Mouse (Mus musculus) hindbrain, embryonic 10.5 days (tissue): ENCODE measurements around the gene Nadsyn1. TPM values are rescaled to one million over a fixed set of nuclear protein-coding genes. Genes with fewer than 3 reads are reported as not detected.
A peak's percentile ranks its signal among the peaks of the same experiment; 100 is the strongest.

Experiments
- DNase-seq: peaks from one replicate; pipeline ENCODE4 v3.0.0-alpha.2; 2017; ENCODE audit warnings: low spot score
- H3K27ac ChIP-seq: fragments of 300-500 bp; sonication (generic); 2 replicates; pipeline ENCODE4 v1.5.1; 2016; ENCODE audit warnings: mild to moderate bottlenecking, moderate library complexity
- H3K27me3 ChIP-seq: fragments of 300-500 bp; sonication (generic); 2 replicates; pipeline ENCODE4 v1.6.1; 2016; ENCODE audit warnings: mild to moderate bottlenecking; ENCODE audit not compliant: poor library complexity, insufficient read depth, severe bottlenecking
- H3K36me3 ChIP-seq: fragments of 300-500 bp; sonication (generic); 2 replicates; pipeline ENCODE4 v1.6.1; 2016; ENCODE audit warnings: mild to moderate bottlenecking, moderate library complexity
- H3K4me1 ChIP-seq: fragments of 300-500 bp; sonication (generic); replicated peaks from 2 replicates; pipeline ENCODE4 v1.6.1; 2016; ENCODE audit warnings: mild to moderate bottlenecking
- H3K4me3 ChIP-seq: fragments of 300-500 bp; sonication (generic); 2 replicates; pipeline ENCODE4 v1.5.1; 2016; ENCODE audit warnings: mild to moderate bottlenecking, moderate library complexity
- H3K9me3 ChIP-seq: fragments of 300-500 bp; sonication (generic); 2 replicates; pipeline ENCODE4 v1.6.1; 2016; ENCODE audit warnings: mild to moderate bottlenecking, moderate library complexity
- WGBS: fragments of 180-500 bp; shearing (Covaris S2); methylation state at CpG from one replicate; pipeline ENCODE4 v1.1.7; 2016; 5-methylcytosine and 5-hydroxymethylcytosine counted together
- polyA plus RNA-seq: library from polyadenylated mRNA; unstranded; fragments of >200 nt; fragmentation: Nextera tagmentation; extraction: Ambion mirVana; gene quantifications from 2 replicates; pipeline ENCODE4 v1.2.1, GENCODE M21; 2016

Gene Nadsyn1
- polyA plus RNA-seq, 1 experiment from 2014 or later = 9.0 TPM

GRCm38 (mm10) chr7:143792336-143792985 lies 30.2 kb downstream of the Nadsyn1 start:
- Histone ChIP-seq H3K4me1 (no peaks in the 10 kb centered on the region), H3K27ac (no peak overlapping the region), H3K27me3 (no peaks in the 10 kb centered on the region), H3K4me3 (no peak overlapping the region), H3K9me3 (no peaks in the 10 kb centered on the region), H3K36me3 (peaks cover 28% of the 10 kb centered on the region)
- DNase-seq = no peak
- WGBS = 88% methylated on average over 6 of the region's 6 CpGs

DNA sequence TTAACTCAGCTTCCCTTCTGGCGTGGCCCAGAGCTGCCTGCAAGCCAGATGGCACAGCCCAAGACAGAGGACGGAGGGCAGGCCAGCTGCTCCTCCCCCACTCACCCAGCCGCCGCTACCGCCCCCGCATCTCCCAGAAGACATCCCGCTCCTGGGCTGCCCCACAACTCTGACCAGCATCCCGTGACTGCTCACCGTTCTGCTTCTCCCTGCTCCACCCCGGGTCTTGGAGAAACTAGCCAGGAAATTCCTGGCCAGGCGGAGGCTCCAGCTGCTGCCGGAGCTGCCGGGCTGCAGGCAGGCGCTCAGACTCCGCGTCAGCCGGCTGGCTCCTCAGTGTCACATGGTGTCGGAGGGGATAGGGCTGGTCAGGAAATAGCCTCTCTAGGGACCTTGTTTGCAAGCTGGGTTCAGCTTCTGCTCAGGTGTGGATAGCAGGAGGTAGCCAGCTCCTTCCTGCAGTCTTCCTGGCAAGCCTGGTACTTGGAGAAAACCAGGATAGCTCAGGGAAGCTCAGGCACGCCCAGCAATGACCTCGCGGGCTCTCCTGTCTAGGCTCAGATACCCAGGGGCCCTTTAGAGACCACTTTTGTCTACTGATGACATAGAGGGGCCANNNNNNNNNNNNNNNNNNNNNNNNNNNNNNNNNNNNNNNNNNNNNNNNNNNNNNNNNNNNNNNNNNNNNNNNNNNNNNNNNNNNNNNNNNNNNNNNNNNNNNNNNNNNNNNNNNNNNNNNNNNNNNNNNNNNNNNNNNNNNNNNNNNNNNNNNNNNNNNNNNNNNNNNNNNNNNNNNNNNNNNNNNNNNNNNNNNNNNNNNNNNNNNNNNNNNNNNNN lies 38.4 kb downstream of the Nadsyn1 start, which contains the start of gene Mrgpre:
Gene Mrgpre (minus strand): TSS at position 505 of the 834 bp plus-strand sequence.
- Histone ChIP-seq H3K4me1 (peaks cover 39% of the 10 kb centered on the region), H3K4me3 (peak within 1 kb of the TSS; percentile 57), H3K36me3 (no peaks in the 10 kb centered on the region), H3K27me3 (peaks cover 26% of the 10 kb centered on the region; the same call in 1 of the 2 replicates), H3K27ac (peak within 1 kb of the TSS; percentile 84), H3K9me3 (no peaks in the 10 kb centered on the region)
- 2% methylated on average over 21 of the region's 21 CpGs for WGBS
- peak; percentile 80 for DNase-seq

DNA sequence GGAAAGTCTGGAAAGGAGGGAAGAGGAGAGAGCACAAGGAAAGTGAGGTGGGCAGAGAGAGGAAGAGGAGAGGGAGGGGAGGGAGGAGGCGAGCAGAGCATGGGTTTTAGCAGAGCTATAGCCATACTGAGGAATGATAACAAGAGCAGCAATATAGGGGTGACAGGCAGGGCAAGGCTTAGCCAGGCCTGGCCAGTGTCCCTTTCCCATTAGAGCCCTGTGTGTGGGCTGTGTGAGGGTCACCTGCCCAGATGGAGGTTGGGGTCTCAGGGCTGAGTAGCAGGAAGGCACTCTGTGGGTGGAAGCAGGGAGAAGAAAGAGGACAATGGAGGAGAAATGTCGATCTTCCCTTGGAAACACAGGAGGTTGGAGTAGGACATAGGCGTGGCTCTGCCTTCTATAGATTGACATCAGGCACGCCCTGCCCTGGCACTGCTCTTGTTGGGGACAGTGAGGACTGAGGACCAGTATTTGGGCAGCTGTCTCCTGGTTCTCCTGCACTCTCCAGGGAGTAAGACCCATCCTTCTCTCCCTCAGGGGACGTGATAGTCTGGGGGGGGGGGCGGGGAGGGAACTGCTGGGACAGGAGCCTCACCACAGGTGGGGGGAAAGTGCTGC lies 39.2 kb downstream of the Nadsyn1 start:
- Histone ChIP-seq H3K36me3 (no peaks in the 10 kb centered on the region), H3K27ac (peak overlapping the region; percentile 84), H3K4me3 (peak overlapping the region; percentile 57), H3K4me1 (peaks cover 39% of the 10 kb centered on the region), H3K9me3 (no peaks in the 10 kb centered on the region), H3K27me3 (peaks cover 26% of the 10 kb centered on the region; the same call in 1 of the 2 replicates)
- no peak for DNase-seq
- 14% methylated on average over 6 of the region's 6 CpGs for WGBS

GRCm38 (mm10) chr7:143777375-143777774 lies 45.3 kb downstream of the Nadsyn1 start:
- H3K4me3 ChIP-seq = no peak overlapping the region
- no peak overlapping the region for H3K27ac ChIP-seq
- H3K27me3 ChIP-seq = peaks cover 13% of the 10 kb centered on the region; the same call in 1 of the 2 replicates
- no peaks in the 10 kb centered on the region for H3K9me3 ChIP-seq
- DNase-seq = no peak
- H3K4me1 ChIP-seq = peaks cover 2% of the 10 kb centered on the region
- 65% methylated on average over 2 of the region's 2 CpGs for WGBS
- no peaks in the 10 kb centered on the region for H3K36me3 ChIP-seq

GRCm38 (mm10) chr7:143776137-143776536 lies 46.5 kb downstream of the Nadsyn1 start:
- H3K27me3 ChIP-seq = peaks cover 7% of the 10 kb centered on the region; the same call in 1 of the 2 replicates
- WGBS = 31% methylated on average over 3 of the region's 3 CpGs
- no peak for DNase-seq
- H3K4me3 ChIP-seq = no peak overlapping the region
- H3K27ac ChIP-seq = no peak overlapping the region
- no peaks in the 10 kb centered on the region for H3K9me3 ChIP-seq
- no peaks in the 10 kb centered on the region for H3K4me1 ChIP-seq
- H3K36me3 ChIP-seq = no peaks in the 10 kb centered on the region

DNA sequence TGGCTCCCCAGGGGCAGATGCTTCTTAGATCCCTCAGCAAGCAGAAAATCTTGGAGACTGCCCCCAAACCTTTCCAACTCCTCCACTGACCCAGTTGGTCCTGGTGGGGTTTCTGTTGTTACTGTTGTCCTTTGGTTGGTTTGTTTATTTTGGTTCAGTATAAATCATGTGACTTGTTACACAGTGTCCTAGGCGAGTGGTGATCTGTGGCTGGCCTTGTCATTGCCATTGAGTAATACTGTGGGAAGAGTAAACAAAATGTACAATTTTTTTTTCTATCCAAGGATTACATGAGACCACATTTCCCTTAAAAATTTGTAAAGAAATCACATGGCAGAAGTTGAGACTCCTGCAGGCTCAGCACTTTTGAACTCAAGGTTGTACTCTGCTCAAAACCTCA lies 53.2 kb downstream of the Nadsyn1 start:
- H3K27me3 ChIP-seq = peaks cover 23% of the 10 kb centered on the region
- H3K36me3 ChIP-seq = no peaks in the 10 kb centered on the region
- 61% methylated on average over 1 of the region's 1 CpGs for WGBS
- DNase-seq = no peak
- H3K27ac ChIP-seq = no peak overlapping the region
- no peak overlapping the region for H3K4me3 ChIP-seq
- no peaks in the 10 kb centered on the region for H3K4me1 ChIP-seq
- H3K9me3 ChIP-seq = no peaks in the 10 kb centered on the region

- Histone ChIP-seq H3K4me3 (no peak overlapping the region), H3K4me1 (no peaks in the 10 kb centered on the region), H3K27me3 (peaks cover 27% of the 10 kb centered on the region), H3K36me3 (no peaks in the 10 kb centered on the region), H3K9me3 (no peaks in the 10 kb centered on the region), H3K27ac (no peak overlapping the region)
- DNase-seq = no peak
- WGBS = 82% methylated on average over 6 of the region's 6 CpGs
Observed at GRCm38 (mm10) chr7:143768267-143768666, 54.4 kb downstream of the Nadsyn1 start.

DNA sequence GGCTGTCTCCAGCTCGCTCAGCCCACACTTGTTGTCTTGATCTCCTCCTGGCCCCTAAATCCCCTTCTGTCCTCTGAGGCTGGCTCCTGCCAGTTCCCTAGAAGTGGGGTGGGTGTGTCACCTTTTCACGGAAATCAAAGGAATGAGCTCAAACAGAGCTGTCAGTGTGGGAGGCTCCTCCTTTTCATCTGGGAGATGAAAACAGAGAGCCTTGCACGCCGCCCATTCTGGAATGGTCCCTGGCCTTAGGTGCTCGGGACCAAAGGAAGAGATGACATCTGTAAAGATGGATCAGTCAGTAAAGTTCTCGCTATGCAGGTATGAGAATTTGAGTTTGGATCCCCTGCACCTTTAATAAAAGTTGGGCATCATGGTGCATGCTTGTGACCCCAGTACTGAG lies 55.8 kb downstream of the Nadsyn1 start, which contains the start of gene Mrgprg:
Gene Mrgprg (minus strand): TSS at position 101 of the 400 bp plus-strand sequence.
- 56% methylated on average over 6 of the region's 6 CpGs for WGBS
- Histone ChIP-seq H3K27ac (no peak within 1 kb of the TSS), H3K36me3 (no peaks in the 10 kb centered on the region), H3K4me3 (no peak within 1 kb of the TSS), H3K27me3 (peaks cover 27% of the 10 kb centered on the region), H3K4me1 (no peaks in the 10 kb centered on the region), H3K9me3 (no peaks in the 10 kb centered on the region)
- DNase-seq = no peak

- H3K27me3 ChIP-seq = peaks cover 27% of the 10 kb centered on the region
- WGBS = 76% methylated on average over 19 of the region's 19 CpGs
Observed at GRCm38 (mm10) chr7:143764876-143765530, 57.6 kb downstream of the Nadsyn1 start.

GRCm38 (mm10) chr7:143763794-143764193 lies 58.9 kb downstream of the Nadsyn1 start:
- H3K4me3 ChIP-seq = no peak overlapping the region
- no peaks in the 10 kb centered on the region for H3K36me3 ChIP-seq
- H3K27ac ChIP-seq = no peak overlapping the region
- H3K9me3 ChIP-seq = no peaks in the 10 kb centered on the region
- H3K27me3 ChIP-seq = peaks cover 33% of the 10 kb centered on the region
- no peak for DNase-seq
- no peaks in the 10 kb centered on the region for H3K4me1 ChIP-seq
- WGBS = 23% methylated on average over 3 of the region's 3 CpGs

More at GRCm38 (mm10) chr7:143764876-143765530, 57.6 kb downstream of the Nadsyn1 start:
- H3K4me3 ChIP-seq = no peak overlapping the region
- H3K36me3 ChIP-seq = no peaks in the 10 kb centered on the region
- H3K27ac ChIP-seq = no peak overlapping the region
- no peak for DNase-seq
- H3K4me1 ChIP-seq = no peaks in the 10 kb centered on the region
- no peaks in the 10 kb centered on the region for H3K9me3 ChIP-seq

DNA sequence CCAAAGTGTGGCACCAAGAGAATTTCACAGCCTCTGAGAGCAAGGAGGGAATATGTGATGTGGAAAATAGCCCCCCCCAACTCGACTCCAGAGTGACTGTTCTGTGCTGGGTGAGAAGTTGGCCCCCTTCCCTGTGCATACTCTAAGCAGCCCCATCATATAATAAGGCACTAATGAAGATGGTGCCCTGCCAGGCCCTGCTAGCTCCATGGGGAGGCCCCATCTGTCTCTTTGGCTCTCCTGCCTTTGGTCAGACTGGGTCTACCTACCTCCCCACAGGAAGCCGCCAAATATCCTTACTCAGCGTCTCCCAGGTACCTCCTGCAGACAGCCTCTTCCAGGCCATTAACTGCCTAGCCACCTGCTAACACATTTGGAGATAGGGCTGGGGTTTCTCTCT lies 63.7 kb downstream of the Nadsyn1 start:
- Histone ChIP-seq H3K4me1 (peaks cover 15% of the 10 kb centered on the region), H3K27me3 (peaks cover 51% of the 10 kb centered on the region)
- WGBS = 72% methylated on average over 3 of the region's 3 CpGs

GRCm38 (mm10) chr7:143757696-143758095 lies 65.0 kb downstream of the Nadsyn1 start:
- H3K27ac ChIP-seq = no peak overlapping the region
- H3K9me3 ChIP-seq = no peaks in the 10 kb centered on the region
- WGBS = 79% methylated on average over 3 of the region's 3 CpGs
- H3K4me1 ChIP-seq = peaks cover 15% of the 10 kb centered on the region
- peaks cover 57% of the 10 kb centered on the region for H3K27me3 ChIP-seq
- no peak overlapping the region for H3K4me3 ChIP-seq
- no peaks in the 10 kb centered on the region for H3K36me3 ChIP-seq
- no peak for DNase-seq

More for the DNA sequence above, 63.7 kb downstream of the Nadsyn1 start:
- no peak overlapping the region for H3K4me3 ChIP-seq
- H3K9me3 ChIP-seq = no peaks in the 10 kb centered on the region
- H3K27ac ChIP-seq = no peak overlapping the region
- H3K36me3 ChIP-seq = no peaks in the 10 kb centered on the region
- DNase-seq = no peak
